Mouse (Mus musculus): ENCODE results near the gene Alkbh2. TPM values are rescaled to one million over a fixed set of nuclear protein-coding genes. Genes with fewer than 3 reads are reported as not detected.

The Alkbh2 gene
- polyA plus RNA-seq, 1 experiment from 2014 or later, result 12.8 TPM

Other genes starting within 250 kb of the Alkbh2 start
- 209 and 210 TPM in 2 replicates for gene Coro1c, start 219.5 kb downstream of the Alkbh2 start, polyA plus RNA-seq (2016; fragmentation: Nextera tagmentation; extraction: Ambion mirVana)
- gene Ssh1, start 134.3 kb downstream of the Alkbh2 start, polyA plus RNA-seq (2016; fragmentation: Nextera tagmentation; extraction: Ambion mirVana), result 13.9 and 17.5 TPM in 2 replicates
- not detected in 2 replicates for gene Dao, start 124.5 kb downstream of the Alkbh2 start, polyA plus RNA-seq (2016; fragmentation: Nextera tagmentation; extraction: Ambion mirVana)
- gene Usp30, start 62.8 kb downstream of the Alkbh2 start, polyA plus RNA-seq (2016; fragmentation: Nextera tagmentation; extraction: Ambion mirVana), result 12.4 and 12.7 TPM in 2 replicates
- 3.2 and 5.4 TPM in 2 replicates for gene Svop, start 36.6 kb downstream of the Alkbh2 start, polyA plus RNA-seq (2016; fragmentation: Nextera tagmentation; extraction: Ambion mirVana)
- 88.2 and 88.6 TPM in 2 replicates for gene Ung, start 2.2 kb upstream of the Alkbh2 start, polyA plus RNA-seq (2016; fragmentation: Nextera tagmentation; extraction: Ambion mirVana)
- gene Acacb, start 18.3 kb upstream of the Alkbh2 start, polyA plus RNA-seq (2016; fragmentation: Nextera tagmentation; extraction: Ambion mirVana), result 2.5 TPM in 2 replicates
- 0.42 and 0.80 TPM in 2 replicates for gene Foxn4, start 145.6 kb upstream of the Alkbh2 start, polyA plus RNA-seq (2016; fragmentation: Nextera tagmentation; extraction: Ambion mirVana)
- 0.80 and 0.82 TPM in 2 replicates for gene Myo1h, start 160.9 kb upstream of the Alkbh2 start, polyA plus RNA-seq (2016; fragmentation: Nextera tagmentation; extraction: Ambion mirVana)

All from forebrain, embryonic 10.5 days (tissue).